Mouse (Mus musculus): ENCODE measurements around the gene Otop3. TPM values are rescaled to one million over a fixed set of nuclear protein-coding genes. Genes with fewer than 3 reads are reported as not detected.

Otop3 gene
- polyA plus RNA-seq, 1 experiment from 2014 or later = not detected

DNA sequence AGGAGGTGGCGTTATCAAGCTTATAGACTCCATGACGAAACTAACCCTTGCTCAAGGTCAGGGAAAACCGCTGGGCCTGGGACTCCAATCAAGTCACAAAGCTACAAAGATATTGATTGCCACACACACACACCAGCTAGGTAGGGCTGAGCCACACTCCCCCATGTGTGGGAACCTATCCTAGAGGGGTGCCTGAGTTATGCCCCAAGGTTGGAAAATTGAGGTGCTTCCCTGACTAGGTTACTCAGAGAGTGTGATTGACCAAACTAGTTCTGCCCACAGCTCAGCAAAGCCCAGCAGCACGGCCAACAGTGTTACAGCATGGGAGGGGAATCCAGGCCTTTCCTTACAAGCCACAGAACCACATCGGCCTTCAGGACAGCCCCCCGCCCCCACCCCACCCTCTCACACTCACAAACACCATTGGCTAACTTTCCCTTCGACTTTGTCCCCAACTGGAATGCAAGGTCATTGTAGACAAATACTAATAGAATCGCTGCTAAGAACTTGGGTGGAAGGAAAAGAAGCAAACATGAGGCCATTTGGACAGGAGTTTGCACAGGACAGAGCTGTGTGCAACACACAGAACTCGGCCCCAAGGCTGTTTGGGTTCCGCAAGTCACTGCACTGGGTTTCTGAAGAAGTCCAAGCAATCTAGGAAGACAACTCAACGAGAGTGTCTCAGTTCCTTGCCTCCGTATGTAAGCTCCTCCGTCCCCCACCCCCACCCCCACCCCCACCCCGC lies 41.7 kb upstream of the Otop3 start:
- 60% methylated on average over 14 of the region's 14 CpGs for WGBS
- Histone ChIP-seq H3K4me2 (replicated peaks; ENCODE audit: low read depth, low read length) (no peak overlapping the region), H3K4me1 (ENCODE audit: insufficient read depth, low read length) (peaks cover 17% of the 10 kb centered on the region), H3K9me3 (ENCODE audit: low read length) (no peaks in the 10 kb centered on the region), H3K36me3 (ENCODE audit: insufficient read depth, low read length) (no peaks in the 10 kb centered on the region), H3K27ac (ENCODE audit: low read length) (0 out of 2 replicates have a peak overlapping the region, but pooled peaks have one; percentile 10), H3K27me3 (ENCODE audit: insufficient read depth, low read length) (peaks cover 9% of the 10 kb centered on the region), H3K9ac (replicated peaks; ENCODE audit: low read length) (no peak overlapping the region), H3K4me3 (ENCODE audit: low read length) (no peak overlapping the region)
- ATAC-seq (ENCODE audit: low FRiP score, low TSS enrichment) = no peak

- WGBS = 80% methylated on average over 11 of the region's 11 CpGs
- Histone ChIP-seq H3K4me2 (replicated peaks; ENCODE audit: low read depth, low read length) (no peak overlapping the region), H3K4me3 (ENCODE audit: low read length) (no peak overlapping the region), H3K27me3 (ENCODE audit: insufficient read depth, low read length) (peaks cover 23% of the 10 kb centered on the region), H3K9ac (replicated peaks; ENCODE audit: low read length) (no peak overlapping the region), H3K36me3 (ENCODE audit: insufficient read depth, low read length) (no peaks in the 10 kb centered on the region), H3K27ac (ENCODE audit: low read length) (no peak overlapping the region), H3K9me3 (ENCODE audit: low read length) (no peaks in the 10 kb centered on the region), H3K4me1 (ENCODE audit: insufficient read depth, low read length) (peaks cover 14% of the 10 kb centered on the region)
- no peak for ATAC-seq (ENCODE audit: low FRiP score, low TSS enrichment)
These were observed 38.6 kb upstream of the Otop3 start for GRCm38 (mm10) chr11:115295939-115296338.

DNA sequence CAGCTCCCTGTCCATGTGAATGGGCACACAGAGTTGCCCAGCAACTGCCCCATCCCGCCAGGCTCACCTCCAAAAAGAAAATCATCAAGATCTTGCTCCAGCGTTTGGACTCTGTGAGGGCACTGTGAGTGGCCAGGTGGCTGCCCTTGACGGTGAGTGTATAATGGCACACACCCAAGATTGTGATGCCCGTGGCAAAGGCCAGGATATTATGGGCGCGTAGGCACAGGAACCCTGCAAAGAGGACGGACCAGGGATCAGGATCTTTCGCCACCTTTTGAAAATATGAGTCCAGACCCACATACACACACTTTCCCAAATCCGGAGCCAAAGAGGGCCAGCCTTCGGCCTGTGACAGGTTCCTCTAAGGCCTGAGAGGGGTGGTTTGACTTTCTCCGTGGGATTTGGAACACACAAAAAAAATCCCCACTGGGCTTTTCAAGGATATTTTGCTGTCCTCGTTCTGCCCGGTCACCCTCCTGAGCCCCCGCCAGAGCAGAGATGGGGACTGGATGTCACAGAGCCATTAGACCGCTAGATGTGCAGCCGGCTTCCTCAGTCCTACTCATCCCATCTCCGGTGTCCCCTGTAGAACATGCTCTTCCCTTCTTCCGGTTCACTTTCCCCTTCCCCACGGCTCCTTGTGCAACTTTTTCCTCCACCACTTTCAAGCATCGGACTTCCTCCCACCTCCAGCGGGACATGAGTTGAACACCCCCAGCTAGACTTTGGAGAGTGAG lies 37.9 kb upstream of the Otop3 start:
- 54% methylated on average over 21 of the region's 21 CpGs for WGBS
- Histone ChIP-seq H3K4me3 (ENCODE audit: low read length) (peak overlapping the region; percentile 44), H3K36me3 (ENCODE audit: insufficient read depth, low read length) (no peaks in the 10 kb centered on the region), H3K9me3 (ENCODE audit: low read length) (no peaks in the 10 kb centered on the region), H3K27ac (ENCODE audit: low read length) (no peak overlapping the region), H3K9ac (replicated peaks; ENCODE audit: low read length) (peak overlapping the region; percentile 61), H3K4me2 (replicated peaks; ENCODE audit: low read depth, low read length) (peak overlapping the region; percentile 61), H3K27me3 (ENCODE audit: insufficient read depth, low read length) (peaks cover 23% of the 10 kb centered on the region), H3K4me1 (ENCODE audit: insufficient read depth, low read length) (peaks cover 10% of the 10 kb centered on the region; the same call in 1 of the 2 replicates)
- no peak for ATAC-seq (ENCODE audit: low FRiP score, low TSS enrichment)

DNA sequence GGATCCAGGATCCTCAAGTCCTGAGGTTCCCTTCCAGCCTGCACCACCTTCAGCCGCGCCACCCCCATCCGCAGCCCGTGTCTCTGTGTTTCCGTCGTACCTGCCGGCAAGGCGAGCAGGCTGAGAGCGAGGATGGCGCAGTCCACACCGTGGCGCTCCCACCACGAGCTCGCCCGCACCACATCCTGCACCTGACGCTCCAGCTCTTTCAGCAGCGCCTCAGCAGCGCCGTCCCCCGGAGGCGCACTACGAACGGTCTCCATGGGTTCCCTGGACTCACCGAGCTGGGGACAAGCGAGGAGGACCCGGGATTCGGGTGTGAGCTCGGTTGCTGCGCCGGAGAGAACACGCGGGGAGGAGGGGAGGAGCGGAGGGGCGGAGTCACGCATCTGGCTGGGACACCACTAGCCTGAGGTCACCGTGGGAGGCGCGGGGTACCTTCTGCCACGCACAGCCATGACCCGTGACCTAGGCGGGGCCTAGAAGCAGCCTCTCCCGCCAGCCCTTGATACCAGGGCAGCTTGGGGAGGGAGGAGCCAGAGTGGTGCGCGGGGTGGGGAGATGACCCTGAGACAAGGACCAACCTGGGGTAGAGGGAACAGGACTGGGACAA lies 37.2 kb upstream of the Otop3 start, which contains the start of gene Fads6:
Gene Fads6, minus strand, starts transcription at position 450 of the 613 bp plus-strand sequence.
- peaks cover 10% of the 10 kb centered on the region; the same call in 1 of the 2 replicates for H3K4me1 ChIP-seq (ENCODE audit: insufficient read depth, low read length)
- H3K27ac ChIP-seq (ENCODE audit: low read length) = no peak within 1 kb of the TSS
- H3K4me2 ChIP-seq (replicated peaks; ENCODE audit: low read depth, low read length) = peak within 1 kb of the TSS; percentile 61
- WGBS = under 1% methylated on average over 41 of the region's 44 CpGs
- H3K36me3 ChIP-seq (ENCODE audit: insufficient read depth, low read length) = no peaks in the 10 kb centered on the region
- peaks cover 23% of the 10 kb centered on the region for H3K27me3 ChIP-seq (ENCODE audit: insufficient read depth, low read length)
- H3K4me3 ChIP-seq (ENCODE audit: low read length) = peak within 1 kb of the TSS; percentile 44
- H3K9me3 ChIP-seq (ENCODE audit: low read length) = no peaks in the 10 kb centered on the region
- peak; percentile 80 for ATAC-seq (ENCODE audit: low FRiP score, low TSS enrichment)
- peak within 1 kb of the TSS; percentile 61 for H3K9ac ChIP-seq (replicated peaks; ENCODE audit: low read length)

DNA sequence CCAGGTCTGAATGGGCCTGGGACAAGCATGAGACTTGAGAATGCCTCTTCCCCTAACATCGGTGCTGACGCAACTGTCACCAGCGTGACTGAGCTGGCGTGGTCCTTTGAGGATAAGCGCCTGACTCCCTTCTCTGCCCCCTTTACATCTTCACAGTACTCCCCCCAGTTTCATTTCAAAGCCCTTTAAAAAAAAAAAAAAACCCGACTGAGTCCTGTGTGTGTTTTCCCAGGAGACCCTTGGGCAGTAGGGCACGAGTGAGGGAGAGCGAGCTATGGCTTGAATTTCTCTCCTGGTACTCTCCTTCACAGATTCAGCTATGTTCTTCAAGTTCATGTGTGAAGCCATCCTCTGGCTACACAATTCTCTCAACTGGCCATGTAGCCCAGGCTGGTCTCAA lies 36.4 kb upstream of the Otop3 start:
- no peak for ATAC-seq (ENCODE audit: low FRiP score, low TSS enrichment)
- WGBS = 58% methylated on average over 8 of the region's 8 CpGs
- H3K4me3 ChIP-seq (ENCODE audit: low read length) = no peak overlapping the region
- no peak overlapping the region for H3K27ac ChIP-seq (ENCODE audit: low read length)
- peaks cover 10% of the 10 kb centered on the region; the same call in 1 of the 2 replicates for H3K4me1 ChIP-seq (ENCODE audit: insufficient read depth, low read length)
- no peak overlapping the region for H3K4me2 ChIP-seq (replicated peaks; ENCODE audit: low read depth, low read length)
- peaks cover 23% of the 10 kb centered on the region for H3K27me3 ChIP-seq (ENCODE audit: insufficient read depth, low read length)
- H3K9me3 ChIP-seq (ENCODE audit: low read length) = no peaks in the 10 kb centered on the region
- H3K36me3 ChIP-seq (ENCODE audit: insufficient read depth, low read length) = no peaks in the 10 kb centered on the region
- H3K9ac ChIP-seq (replicated peaks; ENCODE audit: low read length) = no peak overlapping the region

GRCm38 (mm10) chr11:115300745-115301144 lies 33.8 kb upstream of the Otop3 start:
- 83% methylated on average over 4 of the region's 4 CpGs for WGBS

GRCm38 (mm10) chr11:115301351-115301750 lies 33.2 kb upstream of the Otop3 start:
- Histone ChIP-seq H3K4me1 (ENCODE audit: insufficient read depth, low read length) (peaks cover 10% of the 10 kb centered on the region; the same call in 1 of the 2 replicates), H3K4me2 (replicated peaks; ENCODE audit: low read depth, low read length) (no peak overlapping the region), H3K4me3 (ENCODE audit: low read length) (no peak overlapping the region), H3K36me3 (ENCODE audit: insufficient read depth, low read length) (no peaks in the 10 kb centered on the region), H3K27me3 (ENCODE audit: insufficient read depth, low read length) (peaks cover 23% of the 10 kb centered on the region), H3K9ac (replicated peaks; ENCODE audit: low read length) (no peak overlapping the region), H3K27ac (ENCODE audit: low read length) (no peak overlapping the region), H3K9me3 (ENCODE audit: low read length) (no peaks in the 10 kb centered on the region)
- 76% methylated on average over 2 of the region's 2 CpGs for WGBS
- no peak for ATAC-seq (ENCODE audit: low FRiP score, low TSS enrichment)

More at GRCm38 (mm10) chr11:115300745-115301144, 33.8 kb upstream of the Otop3 start:
- ATAC-seq (ENCODE audit: low FRiP score, low TSS enrichment) = no peak
- H3K9me3 ChIP-seq (ENCODE audit: low read length) = no peaks in the 10 kb centered on the region
- H3K27me3 ChIP-seq (ENCODE audit: insufficient read depth, low read length) = peaks cover 23% of the 10 kb centered on the region
- no peak overlapping the region for H3K27ac ChIP-seq (ENCODE audit: low read length)
- H3K4me3 ChIP-seq (ENCODE audit: low read length) = no peak overlapping the region
- no peaks in the 10 kb centered on the region for H3K36me3 ChIP-seq (ENCODE audit: insufficient read depth, low read length)
- H3K4me2 ChIP-seq (replicated peaks; ENCODE audit: low read depth, low read length) = no peak overlapping the region
- H3K4me1 ChIP-seq (ENCODE audit: insufficient read depth, low read length) = peaks cover 10% of the 10 kb centered on the region; the same call in 1 of the 2 replicates
- no peak overlapping the region for H3K9ac ChIP-seq (replicated peaks; ENCODE audit: low read length)

- Histone ChIP-seq H3K27me3 (ENCODE audit: insufficient read depth, low read length) (peaks cover 11% of the 10 kb centered on the region), H3K9ac (replicated peaks; ENCODE audit: low read length) (no peak overlapping the region), H3K36me3 (ENCODE audit: insufficient read depth, low read length) (no peaks in the 10 kb centered on the region), H3K27ac (ENCODE audit: low read length) (no peak overlapping the region), H3K4me3 (ENCODE audit: low read length) (no peak overlapping the region), H3K4me1 (ENCODE audit: insufficient read depth, low read length) (no peaks in the 10 kb centered on the region), H3K4me2 (replicated peaks; ENCODE audit: low read depth, low read length) (no peak overlapping the region), H3K9me3 (ENCODE audit: low read length) (no peaks in the 10 kb centered on the region)
- 41% methylated on average over 8 of the region's 8 CpGs for WGBS
- no peak for ATAC-seq (ENCODE audit: low FRiP score, low TSS enrichment)
These were observed 31.4 kb upstream of the Otop3 start for GRCm38 (mm10) chr11:115303167-115303566.

- no peak for ATAC-seq (ENCODE audit: low FRiP score, low TSS enrichment)
- WGBS = 17% methylated on average over 8 of the region's 8 CpGs
- no peaks in the 10 kb centered on the region for H3K27me3 ChIP-seq (ENCODE audit: insufficient read depth, low read length)
- no peaks in the 10 kb centered on the region for H3K9me3 ChIP-seq (ENCODE audit: low read length)
- H3K9ac ChIP-seq (replicated peaks; ENCODE audit: low read length) = no peak within 1 kb of the TSS
- H3K27ac ChIP-seq (ENCODE audit: low read length) = no peak within 1 kb of the TSS
- no peaks in the 10 kb centered on the region for H3K36me3 ChIP-seq (ENCODE audit: insufficient read depth, low read length)
- no peak within 1 kb of the TSS for H3K4me3 ChIP-seq (ENCODE audit: low read length)
- H3K4me2 ChIP-seq (replicated peaks; ENCODE audit: low read depth, low read length) = no peak within 1 kb of the TSS
- no peaks in the 10 kb centered on the region for H3K4me1 ChIP-seq (ENCODE audit: insufficient read depth, low read length)
These were observed 27.7 kb upstream of the Otop3 start, which contains the start of gene Otop2 for GRCm38 (mm10) chr11:115306863-115307262. TSS of gene Otop2 (plus strand) at chr11:115307163.

Measured in kidney, embryonic 16.5 days (tissue).